In genomic region chrX:38159097-38159496, GRCm38 (mm10) we compare ENCODE assay signal across 33 mouse cellular contexts. TPM values are rescaled to one million over a fixed set of nuclear protein-coding genes. Genes with fewer than 3 reads are reported as not detected.
DNase-seq lines count a peak whose midpoint lies in the region; ATAC-seq and TF ChIP-seq lines count a peak whose summit lies in the region.
"Had no signal": no experiment of that assay in that cellular context is flagged by ENCODE, and none has a peak within 500 bp of the region (broad histone marks: within the 10 kb centered on the region; RNA-seq: fewer than 3 reads in every experiment).

No protein-coding gene starts in this region.

- TF ChIP-seq EP300 in heart, adult 2 months (IDR thresholded peaks at IDR 0.05; ENCODE audit: insufficient read depth, low read depth, low read length), result no peak

- 42% methylated on average over 1 of the region's 1 CpGs for WGBS in heart, adult 2 months
- 63% methylated on average over 1 of the region's 1 CpGs for WGBS in heart, embryonic 11.5 days (ENCODE audit: insufficient replicate concordance)

- peak; percentile 41 for TF ChIP-seq CTCF in heart, adult 2 months (IDR thresholded peaks at IDR 0.05)
- TF ChIP-seq CTCF in left cerebral cortex, adult 2 months (IDR thresholded peaks at IDR 0.05), result peak; percentile 39; the same call in 1 of the 2 replicates

- intact Hi-C loops in heart, adult 2 months (cut with DNase I), result no loop called here
- intact Hi-C loops in left cerebral cortex, adult 2 months (cut with DNase I), result no loop called here

- no peak for TF ChIP-seq POLR2A in heart, adult 2 months (IDR thresholded peaks at IDR 0.05; ENCODE audit: insufficient read depth, low read depth, low read length)

- ATAC-seq in heart, embryonic 11.5 days (replicated peaks; ENCODE audit: insufficient number of reproducible peaks, low FRiP score, low TSS enrichment), result no peak
- ATAC-seq: midbrain, embryonic 13.5 days had no signal

- H3K4me3 ChIP-seq in heart, adult 2 months, result no peak overlapping the region
- H3K4me3 ChIP-seq in heart, embryonic 11.5 days (ENCODE audit: low read depth, low read length), result no peak overlapping the region
- H3K4me3 ChIP-seq in left cerebral cortex, adult 2 months, result no peak overlapping the region
- H3K4me3 ChIP-seq: embryonic facial prominence, embryonic 15.5 days; heart, embryonic 10.5 days; hindbrain, embryonic 12.5 days; limb, embryonic 13.5 days; liver, embryonic 13.5 days; midbrain, embryonic 13.5 days had no signal

- no peaks in the 10 kb centered on the region for H3K27me3 ChIP-seq in heart, adult 2 months (ENCODE audit: control insufficient read depth, insufficient read depth, low read length)
- H3K27me3 ChIP-seq in heart, embryonic 11.5 days (ENCODE audit: control insufficient read depth, insufficient read depth, low read length), result no peaks in the 10 kb centered on the region
- H3K27me3 ChIP-seq: CH12.LX; embryonic facial prominence, embryonic 15.5 days; hindbrain, embryonic 12.5 days; limb, embryonic 13.5 days; liver, embryonic 13.5 days; midbrain, embryonic 13.5 days had no signal

- H3K4me2 ChIP-seq in heart, embryonic 11.5 days, result no peak overlapping the region
- H3K4me2 ChIP-seq: embryonic facial prominence, embryonic 15.5 days; hindbrain, embryonic 12.5 days; limb, embryonic 13.5 days; liver, embryonic 13.5 days; midbrain, embryonic 13.5 days had no signal

- no peak for DNase-seq in heart, adult 2 months
- DNase-seq in left cerebral cortex, adult 2 months (ENCODE audit: extremely low spot score in 1 of 2, low spot score in 2 of 2), result no peak
- no peak for DNase-seq in left cerebral cortex, adult 8-10 months (ENCODE audit: low spot score in 2 of 2)
- DNase-seq in 3T3-L1 (ENCODE audit: low read depth, low spot score) (peak; percentile 39), ZHBTc4 (ENCODE audit: low read depth, low spot score) (peak; percentile 2)
- DNase-seq in thymus, adult 18-20 months, result no peak
- DNase-seq: adrenal gland, postnatal 14 days; B cell, adult 2 months; cerebellum, adult 9-11 months; heart, postnatal 10 days; kidney, adult 8-10 months; kidney, postnatal 14 days; layer of hippocampus, postnatal 36 days; liver, embryonic 13.5 days had no signal

- H3K9ac ChIP-seq in heart, adult 2 months (ENCODE audit: low read depth, low read length), result no peak overlapping the region
- H3K9ac ChIP-seq in heart, embryonic 11.5 days (ENCODE audit: low read depth, low read length), result no peak overlapping the region
- H3K9ac ChIP-seq: embryonic facial prominence, embryonic 15.5 days; hindbrain, embryonic 12.5 days; limb, embryonic 13.5 days; liver, embryonic 13.5 days; midbrain, embryonic 13.5 days had no signal

- no peaks in the 10 kb centered on the region for H3K36me3 ChIP-seq in heart, adult 2 months (ENCODE audit: control insufficient read depth, insufficient read depth, low read length)
- no peaks in the 10 kb centered on the region for H3K36me3 ChIP-seq in heart, embryonic 11.5 days (ENCODE audit: control insufficient read depth, insufficient read depth, low read length)
- H3K36me3 ChIP-seq: embryonic facial prominence, embryonic 15.5 days; heart, embryonic 10.5 days; hindbrain, embryonic 12.5 days; limb, embryonic 13.5 days; liver, embryonic 13.5 days; midbrain, embryonic 13.5 days had no signal

- H3K79me2 ChIP-seq in heart, adult 2 months (replicated peaks; ENCODE audit: control insufficient read depth, insufficient read depth, low read length), result no peaks in the 10 kb centered on the region

- no peak overlapping the region for H3K27ac ChIP-seq in heart, adult 2 months
- no peak overlapping the region for H3K27ac ChIP-seq in heart, embryonic 11.5 days (ENCODE audit: low read depth, low read length)
- H3K27ac ChIP-seq in left cerebral cortex, adult 2 months, result no peak overlapping the region
- H3K27ac ChIP-seq: embryonic facial prominence, embryonic 15.5 days; heart, embryonic 10.5 days; hindbrain, embryonic 12.5 days; limb, embryonic 13.5 days; liver, embryonic 13.5 days; midbrain, embryonic 13.5 days had no signal

- no peaks in the 10 kb centered on the region for H3K4me1 ChIP-seq in heart, adult 2 months (ENCODE audit: control insufficient read depth, insufficient read depth, low read length)
- no peaks in the 10 kb centered on the region for H3K4me1 ChIP-seq in heart, embryonic 11.5 days (ENCODE audit: control insufficient read depth, insufficient read depth, low read length)
- H3K4me1 ChIP-seq: embryonic facial prominence, embryonic 15.5 days; heart, embryonic 10.5 days; hindbrain, embryonic 12.5 days; limb, embryonic 13.5 days; liver, embryonic 13.5 days; midbrain, embryonic 13.5 days had no signal

- H3K9me3 ChIP-seq in heart, embryonic 11.5 days (replicated peaks; ENCODE audit: control insufficient read depth, low read length), result no peaks in the 10 kb centered on the region
- H3K9me3 ChIP-seq: embryonic facial prominence, embryonic 15.5 days; heart, embryonic 10.5 days; hindbrain, embryonic 12.5 days; limb, embryonic 13.5 days; liver, embryonic 13.5 days; midbrain, embryonic 13.5 days had no signal

RNA-seq across cellular contexts. Expression of gene Zbtb33, which starts 30.5 kb away (rescaled TPM):
- total RNA-seq in heart, adult 2 months (2021), result 1 to 10 TPM; 9.5 to 9.9 TPM
- polyA plus RNA-seq in heart, adult 2 months (2012; rRNA removed), result 2.6 and 5.0 TPM in 2 replicates
- 4.0 and 4.8 TPM in 2 replicates for polyA plus RNA-seq in heart, embryonic 11.5 days (2014; fragmentation: Nextera tagmentation; extraction: Ambion mirVana)
- total RNA-seq in left cerebral cortex, adult 2 months (2021), result 10 to 100 TPM; 23.1 to 24.1 TPM
- 10 to 100 TPM; 20.6 to 26.4 (median 22.3) TPM for total RNA-seq in left cerebral cortex, adult 8-10 months (2022)

RNA-seq across cellular contexts. Expression of gene Rhox13, which starts 38.1 kb away (rescaled TPM):
- not detected for total RNA-seq in heart, adult 2 months (2021)
- polyA plus RNA-seq in heart, adult 2 months (2012; rRNA removed), result not detected in 2 replicates
- not detected in 2 replicates for polyA plus RNA-seq in heart, embryonic 11.5 days (2014; fragmentation: Nextera tagmentation; extraction: Ambion mirVana)
- total RNA-seq in left cerebral cortex, adult 2 months (2021), result not detected
- not detected for total RNA-seq in left cerebral cortex, adult 8-10 months (2022)
- total RNA-seq: adrenal gland, postnatal 14 days; common myeloid progenitor, adult 5-6 weeks; gastrocnemius, adult 18-20 months; heart, postnatal 10 days; layer of hippocampus, adult 18-20 months; layer of hippocampus, postnatal 36 days; left cerebral cortex, postnatal 25 days; megakaryocyte, adult 5-6 weeks; MEL had no signal
- polyA plus RNA-seq: embryonic facial prominence, embryonic 15.5 days; gonadal fat pad, adult 2 months; heart, embryonic 10.5 days; hindbrain, embryonic 12.5 days; limb, embryonic 13.5 days; liver, embryonic 13.5 days; lung, embryonic 16.5 days; midbrain, embryonic 13.5 days; neural tube, embryonic 11.5 days; small intestine, adult 2 months; stomach, embryonic 16.5 days; thymus, postnatal 0 days had no signal

RNA-seq across cellular contexts. Expression of gene Rhox12, which starts 48.4 kb away (rescaled TPM):
- total RNA-seq in heart, adult 2 months (2021), result not detected
- polyA plus RNA-seq in heart, adult 2 months (2012; rRNA removed), result not detected in 2 replicates
- polyA plus RNA-seq in heart, embryonic 11.5 days (2014; fragmentation: Nextera tagmentation; extraction: Ambion mirVana), result not detected in 2 replicates
- total RNA-seq in left cerebral cortex, adult 2 months (2021), result not detected
- not detected for total RNA-seq in left cerebral cortex, adult 8-10 months (2022)
- total RNA-seq: adrenal gland, postnatal 14 days; CH12.LX; common myeloid progenitor, adult 5-6 weeks; gastrocnemius, adult 18-20 months; heart, postnatal 10 days; layer of hippocampus, adult 18-20 months; layer of hippocampus, postnatal 36 days; left cerebral cortex, postnatal 25 days; megakaryocyte, adult 5-6 weeks; MEL had no signal
- polyA plus RNA-seq: embryonic facial prominence, embryonic 15.5 days; gonadal fat pad, adult 2 months; heart, embryonic 10.5 days; hindbrain, embryonic 12.5 days; limb, embryonic 13.5 days; liver, embryonic 13.5 days; lung, embryonic 16.5 days; midbrain, embryonic 13.5 days; neural tube, embryonic 11.5 days; small intestine, adult 2 months; stomach, embryonic 16.5 days; thymus, postnatal 0 days had no signal

Comparison
In these comparisons a context has a peak if more than half of its experiments do, and no peak if none do; other contexts are left out.
1. DNase-seq: peak in 3T3-L1 (single experiment) and ZHBTc4 (single experiment); none in heart, adult 2 months (0 of 2), left cerebral cortex, adult 2 months (0 of 2), left cerebral cortex, adult 8-10 months (0 of 2) and thymus, adult 18-20 months (0 of 2).